Mouse (Mus musculus) E14TG2a.4 (cell line): ENCODE results near the gene Hoxd1.

Source experiments
- H3K27me3 ChIP-seq: 2 replicates; pipeline ENCODE4 v1.6.1; 2014; ENCODE audit warnings: low read length, control low read depth; ENCODE audit not compliant: insufficient read depth
- H3K36me3 ChIP-seq: 2 replicates; pipeline ENCODE4 v1.6.1; 2014; ENCODE audit warnings: low read length, control low read depth; ENCODE audit not compliant: insufficient read depth
- H3K4me1 ChIP-seq: replicated peaks from 2 replicates; pipeline ENCODE4 v1.6.1; 2014; ENCODE audit warnings: low read depth, low read length, control low read depth
- H3K4me3 ChIP-seq: replicated peaks from 2 replicates; pipeline ENCODE4 v1.5.1; 2014; ENCODE audit warnings: mild to moderate bottlenecking, low read length
- H3K9me3 ChIP-seq: 2 replicates; pipeline ENCODE4 v1.6.1; 2014; ENCODE audit warnings: low read length, control low read depth
- CTCF ChIP-seq: conservative IDR thresholded peaks from 2 replicates; pipeline ENCODE4 v1.5.1; 2014; ENCODE audit warnings: low read length
- NANOG ChIP-seq: IDR thresholded peaks from 2 replicates; pipeline ENCODE4 v1.6.1; 2014; ENCODE audit warnings: borderline replicate concordance, low read length, mixed read lengths
- POU5F1 ChIP-seq: IDR thresholded peaks from 2 replicates; pipeline ENCODE4 v1.6.1; 2014; ENCODE audit warnings: low read length, borderline replicate concordance

Gene Hoxd1

DNA sequence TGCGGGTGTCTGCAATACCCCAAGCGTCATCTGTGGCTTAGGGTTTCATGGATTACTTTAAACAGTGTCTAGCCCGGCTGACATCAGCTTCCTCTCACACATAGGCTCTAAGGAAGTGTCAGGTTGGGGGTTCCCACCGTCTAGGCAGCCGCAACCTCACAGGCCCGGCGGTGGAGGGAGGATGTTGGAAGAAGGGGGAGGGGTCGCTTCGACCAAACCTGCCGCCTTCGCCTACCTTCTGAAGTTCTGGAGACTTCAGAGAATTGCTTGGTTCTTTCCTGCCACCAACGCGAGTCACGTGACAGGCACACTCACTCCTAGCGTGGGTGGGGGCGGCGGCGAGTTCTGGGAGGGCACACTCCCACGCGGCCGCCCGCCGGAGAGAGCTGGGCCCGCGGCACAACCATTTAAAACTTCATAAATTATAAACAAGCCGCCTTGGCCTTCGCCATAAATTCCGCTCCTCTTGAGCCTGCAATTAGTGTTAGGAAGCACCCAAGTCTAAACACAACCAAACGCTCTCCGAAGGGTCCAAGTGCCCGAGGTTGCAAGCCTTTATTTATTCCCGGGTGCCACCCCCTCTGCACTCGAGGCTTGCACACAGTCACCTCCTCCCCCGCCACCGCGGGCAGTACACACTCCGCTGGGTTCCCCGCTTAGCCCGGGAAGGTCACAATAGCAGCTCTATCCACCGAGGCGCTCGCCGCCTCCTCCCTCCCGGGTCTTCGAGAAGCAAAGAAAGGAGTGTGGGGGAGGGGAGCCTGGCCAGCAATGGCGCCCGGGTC lies 13.3 kb upstream of the Hoxd1 start:
- H3K27me3 ChIP-seq, result peaks cover 99% of the 10 kb centered on the region
- H3K9me3 ChIP-seq, result 0 out of 2 replicates have a peak, but pooled peaks cover under 1% of the 10 kb centered on the region
- peak overlapping the region; percentile 61 for H3K4me3 ChIP-seq
- TF ChIP-seq POU5F1, result no peak
- no peak for TF ChIP-seq CTCF
- no peak for TF ChIP-seq NANOG
- H3K4me1 ChIP-seq, result peaks cover 47% of the 10 kb centered on the region
- no peaks in the 10 kb centered on the region for H3K36me3 ChIP-seq

DNA sequence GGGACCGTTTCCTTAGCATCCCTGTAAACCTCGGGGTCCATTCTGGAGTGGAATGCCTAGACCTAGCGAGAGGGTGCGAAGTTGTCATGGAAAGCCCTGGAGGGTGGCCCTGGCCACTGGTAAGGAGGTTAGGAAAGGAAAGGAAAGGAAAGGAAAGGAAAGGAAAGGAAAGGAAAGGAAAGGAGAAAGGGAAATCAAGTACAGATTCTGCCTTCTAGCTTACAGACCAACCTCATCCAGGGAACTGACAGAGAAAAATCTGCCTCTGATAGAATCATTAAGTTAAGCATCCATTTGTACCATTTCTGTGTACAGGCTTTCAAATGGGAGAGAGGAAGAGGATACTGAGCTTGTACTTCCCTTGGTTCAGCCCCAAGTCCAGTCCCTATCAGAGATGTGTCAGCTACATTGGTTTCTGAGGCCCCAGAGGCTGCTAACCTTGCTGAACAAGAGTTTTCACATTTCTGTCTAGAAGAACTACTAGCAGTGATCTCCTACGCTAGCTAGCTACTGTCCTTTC lies 12.0 kb upstream of the Hoxd1 start:
- H3K9me3 ChIP-seq, result no peaks in the 10 kb centered on the region
- no peaks in the 10 kb centered on the region for H3K36me3 ChIP-seq
- TF ChIP-seq CTCF (no peak), NANOG (no peak), POU5F1 (no peak)
- peaks cover 43% of the 10 kb centered on the region for H3K4me1 ChIP-seq
- H3K27me3 ChIP-seq, result peaks cover 97% of the 10 kb centered on the region
- H3K4me3 ChIP-seq, result no peak overlapping the region

DNA sequence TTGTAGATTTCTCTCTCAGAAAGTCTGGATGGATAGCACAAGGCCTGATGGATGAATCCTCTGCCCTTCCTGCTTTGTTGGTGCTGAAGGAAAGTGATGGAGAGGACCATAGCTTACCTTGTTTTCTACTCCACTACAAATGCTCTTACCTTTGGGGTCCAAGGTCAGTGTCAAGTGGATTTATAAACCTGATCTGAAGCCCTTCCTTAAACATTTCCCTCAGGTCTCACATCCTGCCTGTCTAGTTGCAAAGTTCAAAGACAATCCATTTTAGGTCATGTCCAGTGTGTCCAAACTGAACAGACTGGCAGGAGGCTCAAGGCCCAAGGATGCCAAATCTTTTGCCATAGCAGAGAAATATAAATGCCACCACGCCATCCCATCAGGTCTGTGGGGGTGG lies 10.9 kb upstream of the Hoxd1 start:
- H3K36me3 ChIP-seq, result no peaks in the 10 kb centered on the region
- H3K4me1 ChIP-seq, result peaks cover 35% of the 10 kb centered on the region
- no peaks in the 10 kb centered on the region for H3K9me3 ChIP-seq
- no peak overlapping the region for H3K4me3 ChIP-seq
- peaks cover 97% of the 10 kb centered on the region for H3K27me3 ChIP-seq
- TF ChIP-seq POU5F1 (no peak), NANOG (no peak), CTCF (no peak)

DNA sequence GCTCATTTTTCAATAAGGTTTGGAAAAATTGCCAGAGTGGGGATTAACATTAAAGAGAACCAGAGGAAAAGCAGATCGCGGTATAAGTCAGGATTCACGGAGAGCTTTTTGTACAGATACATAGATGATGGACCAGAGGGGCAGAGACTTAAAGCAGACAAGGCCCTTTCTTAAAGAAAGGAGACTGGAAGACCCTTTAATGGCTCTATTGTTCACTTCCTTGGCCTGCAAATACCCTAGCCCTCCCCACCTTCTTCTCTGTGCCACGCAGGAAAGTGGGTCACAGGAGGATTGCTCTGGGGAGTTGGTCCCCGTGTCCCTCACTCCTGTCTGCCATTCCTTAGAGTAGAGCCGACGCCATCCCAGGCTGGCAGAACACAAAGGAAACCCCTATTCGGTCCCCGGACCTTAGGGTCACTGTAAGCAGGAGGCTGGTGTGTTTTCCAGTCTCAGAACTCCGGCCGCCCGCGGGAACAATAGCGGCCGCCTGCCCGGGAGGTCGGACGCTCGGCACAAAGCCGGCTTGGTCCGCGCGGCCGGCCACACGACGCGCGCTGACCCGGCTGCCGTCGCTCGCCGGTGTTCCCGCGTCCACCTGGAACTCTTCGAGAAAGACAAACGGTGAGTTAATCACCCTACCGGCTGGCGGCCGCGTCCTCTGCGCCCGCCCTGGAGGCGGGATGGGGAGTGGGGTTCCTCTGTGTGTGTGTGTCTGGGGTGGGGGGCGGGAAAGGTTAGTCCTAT lies 10.2 kb upstream of the Hoxd1 start:
- H3K36me3 ChIP-seq, result no peaks in the 10 kb centered on the region
- H3K9me3 ChIP-seq, result no peaks in the 10 kb centered on the region
- H3K4me3 ChIP-seq, result peak overlapping the region; percentile 58
- H3K27me3 ChIP-seq, result peaks cover 96% of the 10 kb centered on the region
- no peak for TF ChIP-seq POU5F1
- H3K4me1 ChIP-seq, result peaks cover 31% of the 10 kb centered on the region

DNA sequence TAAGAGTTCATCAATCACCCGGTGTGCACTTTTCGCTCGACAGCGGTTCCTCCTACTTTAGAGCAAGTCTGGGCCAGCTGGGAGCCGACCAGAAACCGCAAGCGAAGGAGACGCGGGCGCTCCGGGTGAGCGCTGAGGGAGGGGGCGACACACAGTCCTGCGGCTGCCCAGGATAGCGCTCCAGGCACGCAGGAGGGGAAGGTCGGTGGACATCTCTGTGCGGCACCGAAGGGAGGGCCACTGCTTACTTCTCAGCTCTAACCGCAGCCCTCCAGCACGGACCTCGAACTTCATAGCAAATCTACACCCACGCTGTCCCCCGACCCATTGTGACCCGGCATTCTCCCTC lies 9.6 kb upstream of the Hoxd1 start:
- TF ChIP-seq POU5F1, result no peak
- no peak for TF ChIP-seq CTCF
- no peak for TF ChIP-seq NANOG
- H3K27me3 ChIP-seq, result peaks cover 96% of the 10 kb centered on the region
- peaks cover 31% of the 10 kb centered on the region for H3K4me1 ChIP-seq
- no peaks in the 10 kb centered on the region for H3K36me3 ChIP-seq
- H3K9me3 ChIP-seq, result no peaks in the 10 kb centered on the region
- peak overlapping the region; percentile 58 for H3K4me3 ChIP-seq

DNA sequence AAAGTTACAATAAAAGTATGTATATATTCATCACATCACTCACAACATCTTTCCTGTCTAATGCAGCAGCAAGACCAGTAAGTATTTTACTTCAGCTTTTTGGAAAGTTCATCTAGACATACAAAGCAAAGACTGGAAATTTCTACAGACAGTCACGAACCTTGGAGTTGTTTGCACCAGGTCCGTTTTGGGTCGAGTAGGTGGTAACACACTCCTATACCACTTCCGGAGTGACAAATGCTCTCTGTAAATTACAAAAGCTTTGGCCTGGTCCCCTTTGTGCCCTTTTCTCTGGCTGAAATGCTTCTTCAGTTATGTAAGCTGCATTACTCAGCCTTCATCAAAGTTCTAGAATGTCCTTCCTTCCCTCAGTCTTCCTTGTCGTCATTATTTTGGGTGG lies 9.1 kb upstream of the Hoxd1 start:
- Histone ChIP-seq H3K27me3 (peaks cover 96% of the 10 kb centered on the region), H3K4me3 (no peak overlapping the region), H3K4me1 (peaks cover 31% of the 10 kb centered on the region), H3K9me3 (no peaks in the 10 kb centered on the region), H3K36me3 (no peaks in the 10 kb centered on the region)
- TF ChIP-seq CTCF, result no peak
- TF ChIP-seq NANOG, result no peak
- no peak for TF ChIP-seq POU5F1

DNA sequence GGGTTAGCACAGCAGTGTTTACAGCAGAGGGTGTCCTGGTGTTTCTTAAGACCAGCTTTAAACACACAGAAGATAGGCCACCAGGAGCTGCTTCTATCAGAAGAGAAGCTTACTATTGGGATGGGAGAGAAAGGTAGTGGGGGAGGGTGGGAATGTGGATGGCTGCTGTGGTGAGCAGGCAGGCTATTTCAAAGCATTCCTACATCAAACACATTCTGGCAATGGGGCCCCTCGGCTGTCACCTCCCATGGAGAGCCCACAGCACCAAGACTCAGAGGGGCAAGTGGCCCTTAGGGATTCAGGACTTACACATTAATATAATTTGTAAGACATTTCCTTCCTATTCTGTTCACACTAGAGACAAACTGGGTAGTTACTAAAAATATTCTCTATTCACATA lies 2.6 kb upstream of the Hoxd1 start:
- TF ChIP-seq CTCF (no peak), POU5F1 (no peak), NANOG (no peak)
- no peaks in the 10 kb centered on the region for H3K36me3 ChIP-seq
- H3K9me3 ChIP-seq, result no peaks in the 10 kb centered on the region
- no peak overlapping the region for H3K4me3 ChIP-seq
- H3K27me3 ChIP-seq, result peaks cover 90% of the 10 kb centered on the region
- peaks cover 6% of the 10 kb centered on the region for H3K4me1 ChIP-seq

DNA sequence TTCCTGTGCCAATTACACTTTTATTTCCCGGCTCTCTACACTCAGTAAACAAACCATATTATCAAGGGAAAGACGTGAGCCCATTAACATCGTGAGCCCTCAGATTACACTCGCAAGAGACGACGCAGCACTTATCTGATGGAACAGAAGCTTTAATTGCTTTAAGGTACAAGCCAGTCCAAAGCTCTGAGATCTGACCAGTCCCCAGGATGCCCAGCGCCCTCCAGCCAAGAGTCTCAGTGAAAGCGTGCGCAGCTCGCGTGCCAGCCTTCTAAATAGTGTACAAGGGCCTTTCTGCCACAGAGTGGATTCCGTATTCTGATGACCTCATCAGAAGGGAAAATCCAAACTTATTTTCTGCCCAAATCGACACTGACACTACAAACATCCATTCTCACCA lies 839 bp upstream of the Hoxd1 start:
- Histone ChIP-seq H3K36me3 (no peaks in the 10 kb centered on the region), H3K27me3 (peaks cover 87% of the 10 kb centered on the region), H3K9me3 (no peaks in the 10 kb centered on the region), H3K4me1 (peaks cover 6% of the 10 kb centered on the region), H3K4me3 (no peak overlapping the region)
- TF ChIP-seq POU5F1 (no peak), CTCF (no peak), NANOG (no peak)
